Mouse (Mus musculus) olfactory bulb, adult 2 months (tissue): ENCODE results near the gene Reep1.

Experiments
- CTCF ChIP-seq: fragments of 200-500 bp; IDR thresholded peaks from 2 replicates; pipeline ENCODE4 v1.5.1; 2012; ENCODE audit warnings: low read depth, mild to moderate bottlenecking, low read length, moderate library complexity; ENCODE audit not compliant: insufficient read depth
- POLR2A ChIP-seq: fragments of 200-500 bp; IDR thresholded peaks from 2 replicates; pipeline ENCODE4 v1.6.1; 2012; ENCODE audit warnings: mild to moderate bottlenecking, low read depth, low read length, moderate library complexity; ENCODE audit not compliant: insufficient read depth

DNA sequence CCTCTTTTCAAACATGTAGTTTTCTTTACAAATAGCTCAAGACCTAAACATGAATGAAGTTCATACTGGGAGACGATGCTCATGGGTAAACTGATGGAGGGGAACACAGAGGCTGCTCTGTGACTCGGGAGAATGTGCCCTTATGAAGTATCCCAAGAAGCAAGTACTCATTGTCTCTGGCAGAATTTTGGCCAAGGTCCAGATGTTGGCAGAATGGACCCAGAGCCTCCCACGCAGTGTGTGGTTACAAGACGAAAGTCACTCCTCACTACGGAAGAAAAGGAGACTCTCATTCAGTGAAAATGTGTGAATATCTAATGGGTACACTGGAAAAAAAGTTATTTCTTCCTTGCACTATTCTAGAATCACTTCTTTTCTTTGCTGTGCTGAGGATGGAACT, 3.8 kb downstream of the Reep1 start:
- TF ChIP-seq CTCF: no peak
- TF ChIP-seq POLR2A: no peak
